Mouse (Mus musculus) heart, adult 2 months (tissue): Measurements from ENCODE around the gene 4930451I11Rik. TPM values are rescaled to one million over a fixed set of nuclear protein-coding genes. Genes with fewer than 3 reads are reported as not detected.
A peak's percentile ranks its signal among the peaks of the same experiment; 100 is the strongest.

Experiments
- DNase-seq, 2 experiments: peaks; one replicate each; pipeline ENCODE4 v3.0.0; 2021
- H3K27ac ChIP-seq: fragments of 200-600 bp; 2 replicates; pipeline ENCODE4 v1.8.1; 2022
- H3K27me3 ChIP-seq: fragments of 200-500 bp; 2 replicates; pipeline ENCODE4 v1.6.1; 2012; ENCODE audit warnings: mild to moderate bottlenecking, low read length, inconsistent platforms, mixed read lengths; ENCODE audit not compliant: control insufficient read depth, insufficient read depth
- H3K36me3 ChIP-seq: fragments of 200-500 bp; 2 replicates; pipeline ENCODE4 v1.6.1; 2012; ENCODE audit warnings: low read length, inconsistent platforms; ENCODE audit not compliant: control insufficient read depth, insufficient read depth
- H3K4me1 ChIP-seq: fragments of 200-500 bp; 2 replicates; pipeline ENCODE4 v1.6.1; 2011; ENCODE audit warnings: low read length; ENCODE audit not compliant: control insufficient read depth, insufficient read depth
- H3K4me3 ChIP-seq: fragments of 200-600 bp; 2 replicates; pipeline ENCODE4 v1.8.1; 2022
- H3K79me2 ChIP-seq: fragments of 200-500 bp; replicated peaks from 2 replicates; pipeline ENCODE4 v1.6.1; 2012; ENCODE audit warnings: mild to moderate bottlenecking, inconsistent platforms, low read length, moderate library complexity, mixed read lengths; ENCODE audit not compliant: control insufficient read depth, insufficient read depth
- H3K9ac ChIP-seq: fragments of 200-500 bp; 2 replicates; pipeline ENCODE4 v1.6.1; 2012; ENCODE audit warnings: low read depth, mild to moderate bottlenecking, control low read depth, inconsistent platforms, low read length, mixed read lengths
- CTCF ChIP-seq: fragments of 200-600 bp; IDR thresholded peaks from 2 replicates; pipeline ENCODE4 v1.8.1; 2022; ENCODE audit warnings: antibody characterized with exemption, mild to moderate bottlenecking, moderate library complexity
- EP300 ChIP-seq: fragments of 200-500 bp; IDR thresholded peaks from 2 replicates; pipeline ENCODE4 v1.6.1; 2011; ENCODE audit warnings: low read depth, low read length, control low read depth; ENCODE audit not compliant: insufficient read depth
- POLR2A ChIP-seq: fragments of 200-500 bp; IDR thresholded peaks from 2 replicates; pipeline ENCODE4 v1.6.1; 2011; ENCODE audit warnings: mild to moderate bottlenecking, low read depth, low read length, control low read depth; ENCODE audit not compliant: insufficient read depth
- WGBS: fragments of 180-500 bp; shearing (Covaris S2); methylation state at CpG from one replicate; pipeline ENCODE4 v1.1.7; 2018; 5-methylcytosine and 5-hydroxymethylcytosine counted together
- intact Hi-C: fragments of 180-260 bp; cut with DNase I; formaldehyde crosslinking; loops from one replicate; pipeline ENCODE4 v1.15.1; 2025
- polyA plus RNA-seq: library from polyadenylated mRNA; depleted of rRNA; stranded (reverse); fragments of >200 nt; gene quantifications from 2 replicates; pipeline ENCODE4 v1.2.3, GENCODE M21; 2012
- total RNA-seq, 2 experiments: library from RNA; stranded (reverse); gene quantifications; 2 replicates each; pipeline ENCODE4 v1.2.3; 2021

The 4930451I11Rik gene
- total and polyA plus RNA-seq, 3 experiments: not detected

- Histone ChIP-seq H3K27me3 (no peaks in the 10 kb centered on the region), H3K9ac (peak within 1 kb of the TSS; percentile 84), H3K4me1 (peaks cover 7% of the 10 kb centered on the region), H3K79me2 (no peaks in the 10 kb centered on the region), H3K27ac (peak within 1 kb of the TSS; percentile 99), H3K4me3 (peak within 1 kb of the TSS; percentile 94), H3K36me3 (peaks cover 17% of the 10 kb centered on the region)
- peak; percentile 68 to 74 for DNase-seq
- intact Hi-C loops: loop anchor here (2.0 kb wide), 3 partner anchors 17 to 37 kb away; partner anchors contain the start of gene Tbx6
- TF ChIP-seq POLR2A (peak; percentile 38), EP300 (no peak), CTCF (no peak)
- WGBS: 7% methylated on average over 21 of the region's 21 CpGs
Observed at GRCm38 (mm10) chr7:126797411-126798126, 33.9 kb downstream of the 4930451I11Rik start, which contains the start of gene Fam57b. Gene Fam57b, plus strand, starts transcription at chr7:126797668.

GRCm38 (mm10) chr7:126796350-126796932 is 35.0 kb downstream of the 4930451I11Rik start:
- intact Hi-C loops: no loop called here
- Histone ChIP-seq H3K36me3 (peaks cover 17% of the 10 kb centered on the region), H3K4me1 (peaks cover 7% of the 10 kb centered on the region), H3K4me3 (peak overlapping the region; percentile 94; the same call in 1 of the 2 replicates), H3K27ac (no peak overlapping the region; the same call in 1 of the 2 replicates), H3K79me2 (no peaks in the 10 kb centered on the region), H3K9ac (no peak overlapping the region), H3K27me3 (no peaks in the 10 kb centered on the region)
- WGBS: 37% methylated on average over 8 of the region's 8 CpGs
- no peak for DNase-seq
- peak; percentile 40 for TF ChIP-seq CTCF
- no peak for TF ChIP-seq POLR2A
- no peak for TF ChIP-seq EP300

GRCm38 (mm10) chr7:126795387-126796317 is 35.8 kb downstream of the 4930451I11Rik start:
- H3K4me3 ChIP-seq: no peak overlapping the region
- H3K27ac ChIP-seq: no peak overlapping the region
- no peak for DNase-seq
- no peaks in the 10 kb centered on the region for H3K27me3 ChIP-seq
- peaks cover 22% of the 10 kb centered on the region for H3K36me3 ChIP-seq
- intact Hi-C loops: no loop called here
- no peaks in the 10 kb centered on the region for H3K79me2 ChIP-seq
- H3K9ac ChIP-seq: no peak overlapping the region
- TF ChIP-seq EP300 (no peak), POLR2A (0 out of 2 replicates have a peak, but pooled peaks have one; percentile 32), CTCF (peak; percentile 42)
- 72% methylated on average over 16 of the region's 16 CpGs for WGBS
- H3K4me1 ChIP-seq: peaks cover 7% of the 10 kb centered on the region

- Histone ChIP-seq H3K36me3 (peaks cover 22% of the 10 kb centered on the region), H3K27ac (no peak overlapping the region)
- intact Hi-C loops: no loop called here
Observed at GRCm38 (mm10) chr7:126794271-126794605, 37.2 kb downstream of the 4930451I11Rik start.

GRCm38 (mm10) chr7:126793456-126794270 is 37.8 kb downstream of the 4930451I11Rik start:
- no peaks in the 10 kb centered on the region for H3K27me3 ChIP-seq
- no peaks in the 10 kb centered on the region; the same call in 1 of the 2 replicates for H3K79me2 ChIP-seq
- H3K4me1 ChIP-seq: peaks cover 3% of the 10 kb centered on the region
- DNase-seq: no peak
- intact Hi-C loops: no loop called here
- no peak overlapping the region for H3K4me3 ChIP-seq
- TF ChIP-seq CTCF: no peak
- TF ChIP-seq POLR2A: 0 out of 2 replicates have a peak, but pooled peaks have one; percentile 38
- TF ChIP-seq EP300: no peak
- H3K36me3 ChIP-seq: peaks cover 22% of the 10 kb centered on the region
- no peak overlapping the region for H3K27ac ChIP-seq
- H3K9ac ChIP-seq: no peak overlapping the region
- 63% methylated on average over 4 of the region's 4 CpGs for WGBS

More at GRCm38 (mm10) chr7:126794271-126794605, 37.2 kb downstream of the 4930451I11Rik start:
- Histone ChIP-seq H3K27me3 (no peaks in the 10 kb centered on the region), H3K79me2 (no peaks in the 10 kb centered on the region; the same call in 1 of the 2 replicates), H3K4me3 (no peak overlapping the region), H3K4me1 (peaks cover 3% of the 10 kb centered on the region), H3K9ac (no peak overlapping the region)
- TF ChIP-seq CTCF (no peak), EP300 (no peak), POLR2A (no peak)
- 27% methylated on average over 4 of the region's 4 CpGs for WGBS
- no peak for DNase-seq
